Mouse (Mus musculus) cerebellum, adult 2 months (tissue): ENCODE data around the gene Bloc1s4. TPM values are rescaled to one million over a fixed set of nuclear protein-coding genes. Genes with fewer than 3 reads are reported as not detected.

ENCODE experiments used
- DNase-seq, 2 experiments: peaks; one replicate each; pipeline ENCODE4 v3.0.0; 2021
- H3K27ac ChIP-seq: fragments of 200-500 bp; 2 replicates; pipeline ENCODE4 v1.5.1; 2012; ENCODE audit warnings: low read length, control low read depth, inconsistent platforms; ENCODE audit not compliant: insufficient read depth
- H3K27me3 ChIP-seq: fragments of 200-500 bp; 2 replicates; pipeline ENCODE4 v1.6.1; 2012; ENCODE audit warnings: inconsistent platforms, mild to moderate bottlenecking, low read length, moderate library complexity; ENCODE audit not compliant: control insufficient read depth, insufficient read depth
- H3K4me1 ChIP-seq: fragments of 200-500 bp; 2 replicates; pipeline ENCODE4 v1.6.1; 2011; ENCODE audit warnings: low read length; ENCODE audit not compliant: control insufficient read depth, insufficient read depth
- H3K4me3 ChIP-seq: fragments of 200-500 bp; replicated peaks from 2 replicates; pipeline ENCODE3; 2011; ENCODE audit warnings: mild to moderate bottlenecking, low read depth, low read length, control low read depth; ENCODE audit not compliant: insufficient read depth
- CTCF ChIP-seq: fragments of 200-500 bp; IDR thresholded peaks from 2 replicates; pipeline ENCODE4 v1.5.1; 2011; ENCODE audit warnings: low read depth, mild to moderate bottlenecking, control low read depth, low read length, moderate library complexity, borderline replicate concordance; ENCODE audit not compliant: insufficient read depth
- POLR2A ChIP-seq: fragments of 200-500 bp; IDR thresholded peaks from 2 replicates; pipeline ENCODE4 v1.6.1; 2011; ENCODE audit warnings: low read length, control low read depth, borderline replicate concordance; ENCODE audit not compliant: insufficient read depth
- WGBS: fragments of 180-500 bp; shearing (Covaris S2); methylation state at CpG from one replicate; pipeline ENCODE4 v1.1.7; 2018; 5-methylcytosine and 5-hydroxymethylcytosine counted together
- polyA plus RNA-seq: library from polyadenylated mRNA; depleted of rRNA; stranded (reverse); fragments of >200 nt; gene quantifications from 2 replicates; pipeline ENCODE4 v1.2.3, GENCODE M21; 2012

The Bloc1s4 gene
- polyA plus RNA-seq, 1 experiment: 27.7 TPM

DNA sequence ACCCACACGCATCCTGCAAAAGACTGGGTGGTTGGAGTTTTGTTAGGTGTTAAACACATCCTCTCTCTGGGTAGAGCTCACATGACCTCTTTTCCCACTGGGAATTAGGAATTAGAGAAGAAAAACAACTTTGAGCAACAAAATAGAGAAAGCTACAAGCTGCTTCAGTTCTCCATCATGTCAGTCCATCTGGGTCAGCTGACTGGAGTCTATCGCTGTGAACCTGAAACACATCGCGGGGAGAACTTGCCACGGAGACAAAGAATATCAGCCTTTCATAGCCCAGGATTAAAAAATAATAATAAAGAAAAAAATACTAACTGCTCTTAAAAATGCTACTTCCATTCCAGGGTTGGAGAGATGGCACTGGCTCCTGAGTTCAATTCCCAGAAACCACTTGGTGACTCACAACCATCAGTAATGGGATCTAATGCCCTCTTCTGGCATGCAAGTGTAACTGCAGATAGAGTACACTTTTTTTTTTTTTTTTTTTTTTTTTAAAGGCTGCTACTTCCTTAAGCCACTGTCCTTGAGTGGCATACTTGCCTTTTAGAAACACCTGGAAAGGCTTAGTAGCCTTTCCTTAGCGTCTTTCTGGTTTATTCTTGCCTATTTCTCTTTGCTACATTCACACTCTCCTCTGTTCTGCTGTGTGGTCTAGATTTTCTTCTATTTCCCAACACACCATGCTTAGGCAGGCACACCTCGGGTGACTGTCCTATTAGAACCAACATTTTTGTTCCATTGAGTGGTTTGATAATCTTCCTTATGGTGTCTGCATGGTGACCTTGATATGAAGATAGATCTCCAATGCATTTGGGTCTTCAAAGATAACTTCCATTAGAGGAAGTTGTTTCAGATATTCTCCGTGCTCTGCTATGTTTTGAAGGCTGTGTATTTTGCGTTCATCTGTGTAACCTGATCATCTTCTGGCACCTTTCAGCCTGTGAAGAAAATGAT lies 1.9 kb upstream of the Bloc1s4 start:
- no peak for DNase-seq
- TF ChIP-seq POLR2A (no peak), CTCF (no peak)
- Histone ChIP-seq H3K4me3 (no peak overlapping the region), H3K27ac (no peak overlapping the region), H3K4me1 (no peaks in the 10 kb centered on the region; the same call in 1 of the 2 replicates), H3K27me3 (no peaks in the 10 kb centered on the region)
- WGBS: 74% methylated on average over 9 of the region's 9 CpGs

GRCm38 (mm10) chr5:36747794-36748535 lies 485 bp downstream of the Bloc1s4 start:
- WGBS: 1% methylated on average over 76 of the region's 76 CpGs
- TF ChIP-seq CTCF: no peak
- TF ChIP-seq POLR2A: no peak
- Histone ChIP-seq H3K27me3 (no peaks in the 10 kb centered on the region), H3K27ac (no peak overlapping the region), H3K4me3 (peak overlapping the region; percentile 77), H3K4me1 (no peaks in the 10 kb centered on the region; the same call in 1 of the 2 replicates)
- no peak for DNase-seq

- 81% methylated on average over 7 of the region's 7 CpGs for WGBS
- DNase-seq: no peak
- Histone ChIP-seq H3K4me1 (peaks cover 3% of the 10 kb centered on the region; the same call in 1 of the 2 replicates), H3K27me3 (no peaks in the 10 kb centered on the region), H3K4me3 (no peak overlapping the region), H3K27ac (no peak overlapping the region)
- TF ChIP-seq CTCF: no peak
- no peak for TF ChIP-seq POLR2A
These were observed 1.4 kb downstream of the Bloc1s4 start for GRCm38 (mm10) chr5:36747071-36747470.

- peak; percentile 75 to 89 for DNase-seq
- WGBS: 39% methylated on average over 16 of the region's 16 CpGs
- TF ChIP-seq CTCF (peak; percentile 94), POLR2A (no peak)
- peak overlapping the region; percentile 12 for H3K4me3 ChIP-seq
- peaks cover 32% of the 10 kb centered on the region for H3K4me1 ChIP-seq
- H3K27me3 ChIP-seq: no peaks in the 10 kb centered on the region
- H3K27ac ChIP-seq: no peak overlapping the region
These were observed 6.2 kb downstream of the Bloc1s4 start for GRCm38 (mm10) chr5:36742126-36742848.

DNA sequence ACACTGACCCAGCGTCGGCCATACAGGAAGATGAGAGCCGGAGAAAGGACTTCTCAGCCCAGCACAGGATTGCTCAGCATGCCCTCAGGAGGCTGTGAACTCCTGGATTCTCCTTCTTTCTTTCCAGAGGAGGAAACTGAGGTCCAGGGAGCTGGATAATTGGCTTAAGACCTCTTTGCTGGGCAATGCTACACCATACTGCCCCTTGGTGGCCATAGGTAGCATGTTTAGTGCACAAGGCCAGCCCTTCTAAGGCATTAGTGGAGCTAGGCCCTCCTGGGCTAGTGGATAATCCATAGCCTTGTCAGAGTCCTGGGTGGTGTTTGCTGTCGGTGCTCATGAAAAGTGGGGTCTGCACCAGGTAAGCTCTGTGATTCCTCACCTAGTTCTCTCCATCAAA lies 8.6 kb downstream of the Bloc1s4 start:
- Histone ChIP-seq H3K27me3 (no peaks in the 10 kb centered on the region), H3K4me3 (no peak overlapping the region), H3K27ac (peak overlapping the region; percentile 83), H3K4me1 (peaks cover 40% of the 10 kb centered on the region)
- TF ChIP-seq POLR2A (no peak), CTCF (peak; percentile 87)
- 54% methylated on average over 4 of the region's 4 CpGs for WGBS
- peak; percentile 78 to 79 for DNase-seq

DNA sequence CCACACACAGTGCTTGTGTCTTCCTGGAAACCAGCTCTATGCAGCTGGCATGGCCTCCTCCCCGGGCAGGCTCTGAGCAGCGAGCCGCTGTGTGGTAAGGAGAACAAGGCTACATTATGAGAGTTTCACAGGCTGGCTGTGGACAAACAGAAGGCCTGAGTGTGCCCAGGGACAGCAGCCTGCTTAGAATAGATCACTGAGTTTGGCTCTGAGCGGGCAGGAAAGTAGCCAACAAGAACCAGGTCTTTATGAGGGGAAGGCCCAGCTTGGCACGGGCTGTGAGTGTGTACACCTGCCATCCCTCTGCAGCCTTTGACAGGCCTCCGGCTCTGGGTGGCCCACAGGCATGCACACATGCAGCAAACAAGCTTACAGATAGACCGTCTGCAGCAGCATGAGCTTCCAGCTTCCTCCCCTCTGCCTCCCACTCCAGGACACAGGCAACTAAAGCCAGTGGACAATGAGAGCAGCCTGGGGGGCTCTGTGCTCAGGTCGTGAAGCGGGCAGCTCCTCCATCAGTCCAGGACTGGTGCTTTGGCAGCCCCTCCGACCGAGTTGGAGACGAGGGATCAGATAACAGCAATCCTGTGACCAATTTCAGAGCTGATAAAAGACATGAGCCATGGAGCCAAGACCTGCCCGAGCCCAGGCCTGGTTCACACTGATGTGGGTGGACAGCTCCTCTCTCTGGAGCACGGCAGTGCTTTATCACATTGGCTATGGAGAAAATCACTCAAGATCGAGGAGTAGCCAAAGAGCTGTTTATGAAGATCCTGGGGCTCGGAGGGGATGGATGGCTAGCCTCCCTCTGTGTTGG lies 9.4 kb downstream of the Bloc1s4 start:
- no peaks in the 10 kb centered on the region for H3K27me3 ChIP-seq
- peak; percentile 90 to 96 for DNase-seq
- 11% methylated on average over 16 of the region's 16 CpGs for WGBS
- TF ChIP-seq POLR2A: peak; percentile 32; the same call in 1 of the 2 replicates
- no peak for TF ChIP-seq CTCF
- peaks cover 40% of the 10 kb centered on the region for H3K4me1 ChIP-seq
- peak overlapping the region; percentile 83 for H3K27ac ChIP-seq
- H3K4me3 ChIP-seq: no peak overlapping the region
